Mouse (Mus musculus): ENCODE results near the gene Nrgn.

GRCm38 (mm10) chr9:37537658-37538250 lies 14.9 kb downstream of the Nrgn start:
- no peak for TF ChIP-seq CTCF (IDR thresholded peaks at IDR 0.05; ENCODE audit: low read depth)
- TF ChIP-seq EP300 (IDR thresholded peaks at IDR 0.05; ENCODE audit: low read depth), result no peak
